Mouse (Mus musculus) ES-Bruce4 (cell line): Measurements from ENCODE around the gene Casp4.

ENCODE experiments used
- CTCF ChIP-seq: IDR thresholded peaks from one replicate; pipeline ENCODE4 v1.8.1; 2011; ENCODE audit warnings: low read depth, low read length
- EP300 ChIP-seq: IDR thresholded peaks from 2 replicates; pipeline ENCODE4 v1.6.1; 2011; ENCODE audit warnings: low read depth, low read length; ENCODE audit not compliant: insufficient read depth
- POLR2A ChIP-seq: IDR thresholded peaks from one replicate; pipeline ENCODE4 v1.8.1; 2011; ENCODE audit warnings: low read length; ENCODE audit not compliant: insufficient read depth

DNA sequence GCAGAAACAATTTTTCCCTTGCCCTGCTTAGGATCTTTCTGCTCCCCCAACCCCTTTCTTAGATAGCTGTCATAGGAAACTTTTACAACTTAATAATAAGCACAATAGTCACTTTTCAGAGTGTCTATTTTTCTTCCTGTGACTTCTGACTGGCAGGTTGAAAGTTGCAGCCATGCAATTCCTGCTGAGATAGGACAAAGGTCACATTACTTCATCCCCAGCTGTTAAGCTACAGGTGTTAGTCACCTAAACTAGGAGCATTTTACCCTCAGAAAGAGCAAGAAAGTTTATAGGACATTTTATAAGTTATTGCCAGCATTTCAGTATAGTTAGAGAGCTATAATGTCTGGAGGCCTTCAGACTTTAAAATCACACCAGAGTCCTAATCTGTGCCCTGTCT, 22.0 kb upstream of the Casp4 start:
- TF ChIP-seq CTCF (no peak), POLR2A (no peak), EP300 (no peak)
